Mouse (Mus musculus) forebrain, embryonic 16.5 days (tissue): ENCODE measurements around the gene Tmsb15a. TPM values are rescaled to one million over a fixed set of nuclear protein-coding genes. Genes with fewer than 3 reads are reported as not detected.

Source experiments
- ATAC-seq: fragments of 200-750 bp; cut with Nextera tagmentation; 2 replicates; pipeline ENCODE4 v1.8.0; 2017; ENCODE audit warnings: mild to moderate bottlenecking, moderate library complexity
- H3K27ac ChIP-seq: fragments of 300-500 bp; sonication (generic); 2 replicates; pipeline ENCODE4 v1.5.1; 2014; ENCODE audit warnings: low read length, control low read depth
- H3K27me3 ChIP-seq: fragments of 300-500 bp; sonication (generic); replicated peaks from 2 replicates; pipeline ENCODE4 v1.6.1; 2014; ENCODE audit warnings: low read length; ENCODE audit not compliant: control insufficient read depth, insufficient read depth
- H3K36me3 ChIP-seq: fragments of 300-500 bp; sonication (generic); 2 replicates; pipeline ENCODE4 v1.6.1; 2014; ENCODE audit not compliant: control insufficient read depth, insufficient read depth
- H3K4me1 ChIP-seq: fragments of 300-500 bp; sonication (generic); replicated peaks from 2 replicates; pipeline ENCODE4 v1.6.1; 2014; ENCODE audit warnings: low read length; ENCODE audit not compliant: control insufficient read depth, insufficient read depth
- H3K4me2 ChIP-seq: fragments of 300-500 bp; sonication (generic); 2 replicates; pipeline ENCODE4 v1.6.1; 2014; ENCODE audit warnings: mild to moderate bottlenecking, low read length, control low read depth
- H3K4me3 ChIP-seq: fragments of 300-500 bp; sonication (generic); replicated peaks from 2 replicates; pipeline ENCODE4 v1.5.1; 2014; ENCODE audit warnings: mild to moderate bottlenecking, low read length, control low read depth
- H3K9ac ChIP-seq: fragments of 300-500 bp; sonication (generic); replicated peaks from 2 replicates; pipeline ENCODE4 v1.6.1; 2014; ENCODE audit warnings: low read depth, low read length, control low read depth
- H3K9me3 ChIP-seq: fragments of 300-500 bp; sonication (generic); 2 replicates; pipeline ENCODE4 v1.6.1; 2016; ENCODE audit warnings: low read length; ENCODE audit not compliant: control insufficient read depth
- WGBS: fragments of 180-500 bp; shearing (Covaris S2); extraction: QIAGEN DNeasy Blood & Tissue Kit; methylation state at CpG from one replicate; pipeline ENCODE4 v1.1.7; 2014; 5-methylcytosine and 5-hydroxymethylcytosine counted together
- microRNA-seq: library from miRNA; unstranded; fragments of <30 nt; microRNA quantifications from one replicate; pipeline ENCODE4, GENCODE M21; 2017
- polyA plus RNA-seq: library from polyadenylated mRNA; unstranded; fragments of >200 nt; fragmentation: Nextera tagmentation; extraction: Ambion mirVana; gene quantifications from 2 replicates; pipeline ENCODE4 v1.2.1, GENCODE M21; 2015

Gene Tmsb15a
- polyA plus RNA-seq, 1 experiment from 2014 or later: not detected

GRCm38 (mm10) chrX:135712845-135713244 lies 12.2 kb downstream of the Tmsb15a start:
- H3K27me3 ChIP-seq: no peaks in the 10 kb centered on the region
- no peak overlapping the region for H3K4me2 ChIP-seq
- no peaks in the 10 kb centered on the region for H3K4me1 ChIP-seq
- no peak for ATAC-seq
- no peak overlapping the region for H3K9ac ChIP-seq
- H3K4me3 ChIP-seq: no peak overlapping the region
- no peaks in the 10 kb centered on the region for H3K9me3 ChIP-seq
- WGBS: 85% methylated on average over 2 of the region's 2 CpGs
- no peak overlapping the region for H3K27ac ChIP-seq
- H3K36me3 ChIP-seq: no peaks in the 10 kb centered on the region

GRCm38 (mm10) chrX:135704349-135704748 lies 20.7 kb downstream of the Tmsb15a start:
- Histone ChIP-seq H3K4me2 (no peak overlapping the region), H3K4me1 (no peaks in the 10 kb centered on the region), H3K27me3 (no peaks in the 10 kb centered on the region), H3K4me3 (no peak overlapping the region), H3K36me3 (no peaks in the 10 kb centered on the region), H3K9me3 (no peaks in the 10 kb centered on the region), H3K27ac (no peak overlapping the region), H3K9ac (no peak overlapping the region)
- 44% methylated on average over 2 of the region's 2 CpGs for WGBS
- no peak for ATAC-seq

DNA sequence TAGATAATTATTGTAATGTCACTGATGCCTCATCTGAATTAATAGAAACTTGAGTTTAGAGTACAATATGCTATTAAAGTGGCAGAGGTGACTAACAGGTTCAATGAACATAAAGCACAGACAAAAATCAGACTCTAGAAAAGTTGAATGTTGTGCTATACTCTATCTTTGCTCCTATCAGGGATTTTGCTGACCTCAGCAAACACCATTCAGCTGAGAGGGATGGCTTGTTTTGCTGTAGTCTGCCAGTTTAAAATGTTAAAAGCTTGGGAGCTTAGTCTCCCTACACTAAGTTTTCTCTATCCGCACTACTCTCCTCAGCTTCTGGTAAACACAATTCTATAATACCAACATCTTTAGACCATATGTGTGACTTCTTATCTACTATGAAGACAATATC lies 21.9 kb downstream of the Tmsb15a start:
- no peaks in the 10 kb centered on the region for H3K4me1 ChIP-seq
- no peaks in the 10 kb centered on the region for H3K36me3 ChIP-seq
- whole genome bisulfite sequencing: 95% methylated on average over 1 of the region's 1 CpGs

DNA sequence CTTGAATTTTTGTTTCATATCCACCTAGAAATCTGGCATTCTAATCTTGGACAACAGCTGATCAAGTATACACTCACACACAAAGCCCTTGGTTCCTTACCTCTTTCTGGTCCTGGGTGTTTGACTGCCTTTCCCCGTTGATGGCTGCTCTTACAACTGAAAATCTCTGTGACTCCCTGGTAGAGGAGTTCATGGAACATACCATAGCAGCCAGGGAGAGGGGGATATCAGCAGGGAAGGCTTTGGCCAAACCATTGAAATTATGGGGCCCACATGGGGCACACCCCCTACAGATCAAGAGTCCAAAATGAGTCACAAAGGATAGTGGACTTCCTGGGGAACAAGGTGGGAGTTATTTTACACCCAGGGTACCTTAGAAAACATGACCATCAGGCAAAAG lies 31.4 kb downstream of the Tmsb15a start, which contains the start of gene Tcp11x2:
TSS of gene Tcp11x2 (minus strand) at position 158 of the 400 bp plus-strand sequence.
- no peaks in the 10 kb centered on the region for H3K4me1 ChIP-seq
- no peaks in the 10 kb centered on the region for H3K27me3 ChIP-seq
- H3K9ac ChIP-seq: no peak within 1 kb of the TSS
- no peaks in the 10 kb centered on the region for H3K9me3 ChIP-seq
- no peak within 1 kb of the TSS for H3K4me2 ChIP-seq
- no peak within 1 kb of the TSS for H3K27ac ChIP-seq
- ATAC-seq: no peak
- WGBS: 56% methylated on average over 1 of the region's 1 CpGs
- H3K36me3 ChIP-seq: no peaks in the 10 kb centered on the region
- H3K4me3 ChIP-seq: no peak within 1 kb of the TSS

More for the DNA sequence above, 21.9 kb downstream of the Tmsb15a start:
- no peak overlapping the region for H3K9ac ChIP-seq
- H3K4me3 ChIP-seq: no peak overlapping the region
- no peaks in the 10 kb centered on the region for H3K9me3 ChIP-seq
- no peak overlapping the region for H3K4me2 ChIP-seq
- no peak for ATAC-seq
- H3K27me3 ChIP-seq: no peaks in the 10 kb centered on the region
- H3K27ac ChIP-seq: no peak overlapping the region

DNA sequence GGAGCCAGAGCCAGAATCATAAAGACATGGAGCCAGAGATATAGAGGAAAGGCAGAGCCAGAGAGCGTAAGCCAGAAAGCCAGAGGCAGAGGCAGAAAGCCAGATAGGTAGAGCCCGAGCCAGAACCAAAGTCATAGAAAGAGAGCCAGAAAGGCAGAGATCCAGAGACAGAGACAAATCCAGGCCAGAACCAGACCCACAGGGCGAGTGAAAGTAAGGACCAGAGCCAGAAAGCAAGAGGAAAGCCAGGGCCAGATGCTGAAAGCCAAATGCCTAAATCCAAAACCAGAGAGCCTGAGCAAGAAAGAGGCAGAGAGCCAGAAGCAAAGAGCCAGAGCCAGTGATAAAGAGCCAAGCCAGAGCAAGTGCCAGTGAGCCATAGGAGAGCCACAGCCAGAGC lies 37.3 kb downstream of the Tmsb15a start:
- ATAC-seq: no peak
- H3K4me2 ChIP-seq: no peak overlapping the region
- no peaks in the 10 kb centered on the region for H3K36me3 ChIP-seq
- H3K4me3 ChIP-seq: no peak overlapping the region
- H3K27me3 ChIP-seq: no peaks in the 10 kb centered on the region
- no peaks in the 10 kb centered on the region for H3K4me1 ChIP-seq
- H3K27ac ChIP-seq: no peak overlapping the region
- no peak overlapping the region for H3K9ac ChIP-seq
- WGBS: 64% methylated on average over 3 of the region's 3 CpGs
- H3K9me3 ChIP-seq: no peaks in the 10 kb centered on the region

DNA sequence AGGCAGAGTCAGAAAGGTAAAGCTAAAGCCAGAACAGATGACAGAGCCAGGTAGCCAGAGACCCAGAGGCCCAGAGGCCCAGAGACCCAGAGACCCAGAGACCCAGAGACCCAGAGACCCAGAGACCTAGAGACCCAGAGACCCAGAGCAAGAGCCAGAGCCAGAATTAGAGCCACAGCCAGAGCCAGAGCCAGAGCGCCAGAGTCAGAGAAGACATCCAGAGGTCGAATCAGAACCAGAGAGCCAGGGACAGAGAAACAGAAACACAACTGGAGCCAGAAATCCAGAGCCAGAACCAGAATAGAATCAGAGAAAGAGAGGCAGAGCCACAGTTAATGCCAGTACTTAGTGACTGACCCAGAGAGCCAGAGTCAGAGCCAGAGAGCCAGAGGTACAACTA lies 43.2 kb downstream of the Tmsb15a start:
- 75% methylated on average over 2 of the region's 2 CpGs for WGBS
- Histone ChIP-seq H3K4me2 (no peak overlapping the region), H3K9me3 (no peaks in the 10 kb centered on the region), H3K4me1 (no peaks in the 10 kb centered on the region), H3K27me3 (no peaks in the 10 kb centered on the region), H3K36me3 (no peaks in the 10 kb centered on the region), H3K9ac (no peak overlapping the region), H3K4me3 (no peak overlapping the region), H3K27ac (no peak overlapping the region)
- no peak for ATAC-seq

Small RNAs within 50 kb of the gene (microRNA-seq; reads per million reads assigned to microRNA genes)
- gene Mir7646: not detected

Other genes starting within 250 kb of the Tmsb15a start
- gene AV320801, start 230.7 kb downstream of the Tmsb15a start, polyA plus RNA-seq: not detected in 2 replicates
- not detected in 2 replicates for gene Nxf7, start 126.5 kb downstream of the Tmsb15a start, polyA plus RNA-seq
- gene Prame, start 97.6 kb downstream of the Tmsb15a start, polyA plus RNA-seq: not detected in 2 replicates
- not detected in 2 replicates for gene Tcp11x2, start 31.5 kb downstream of the Tmsb15a start, polyA plus RNA-seq
- gene Armcx5, start 17.5 kb upstream of the Tmsb15a start, polyA plus RNA-seq: 11.5 and 13.8 TPM in 2 replicates
- 139 and 173 TPM in 2 replicates for gene Gprasp1, start 17.5 kb upstream of the Tmsb15a start, polyA plus RNA-seq
- gene Bhlhb9, start 72.3 kb upstream of the Tmsb15a start, polyA plus RNA-seq: 106 and 110 TPM in 2 replicates
- 107 and 144 TPM in 2 replicates for gene Gprasp2, start 113.8 kb upstream of the Tmsb15a start, polyA plus RNA-seq